Mouse (Mus musculus): ENCODE results near the gene Ptprm. TPM values are rescaled to one million over a fixed set of nuclear protein-coding genes. Genes with fewer than 3 reads are reported as not detected.

The Ptprm gene
- polyA plus RNA-seq, 1 experiment from 2014 or later, result 16.3 TPM

DNA sequence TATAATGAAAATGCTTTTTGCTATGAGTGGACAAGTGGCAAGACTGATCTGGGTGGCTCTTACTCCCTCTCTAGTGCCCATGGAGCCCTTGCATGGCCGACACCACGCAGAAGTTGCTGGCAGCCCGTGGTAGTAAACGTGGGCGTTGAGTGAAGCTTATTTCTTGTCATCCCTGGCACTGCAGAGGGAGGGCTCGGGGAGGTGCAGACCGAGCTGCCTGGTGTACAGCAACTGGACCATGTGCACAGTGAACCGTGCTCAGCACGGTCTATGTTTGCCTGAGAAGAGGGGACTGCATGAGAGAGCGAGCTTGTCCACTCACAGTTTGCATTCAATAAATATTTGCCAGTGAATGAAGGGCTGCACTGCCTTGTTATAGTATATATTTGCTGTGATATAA is 591.5 kb downstream of the Ptprm start:
- no peak for ATAC-seq (ENCODE audit: low FRiP score)
- H3K27ac ChIP-seq, result no peak overlapping the region

DNA sequence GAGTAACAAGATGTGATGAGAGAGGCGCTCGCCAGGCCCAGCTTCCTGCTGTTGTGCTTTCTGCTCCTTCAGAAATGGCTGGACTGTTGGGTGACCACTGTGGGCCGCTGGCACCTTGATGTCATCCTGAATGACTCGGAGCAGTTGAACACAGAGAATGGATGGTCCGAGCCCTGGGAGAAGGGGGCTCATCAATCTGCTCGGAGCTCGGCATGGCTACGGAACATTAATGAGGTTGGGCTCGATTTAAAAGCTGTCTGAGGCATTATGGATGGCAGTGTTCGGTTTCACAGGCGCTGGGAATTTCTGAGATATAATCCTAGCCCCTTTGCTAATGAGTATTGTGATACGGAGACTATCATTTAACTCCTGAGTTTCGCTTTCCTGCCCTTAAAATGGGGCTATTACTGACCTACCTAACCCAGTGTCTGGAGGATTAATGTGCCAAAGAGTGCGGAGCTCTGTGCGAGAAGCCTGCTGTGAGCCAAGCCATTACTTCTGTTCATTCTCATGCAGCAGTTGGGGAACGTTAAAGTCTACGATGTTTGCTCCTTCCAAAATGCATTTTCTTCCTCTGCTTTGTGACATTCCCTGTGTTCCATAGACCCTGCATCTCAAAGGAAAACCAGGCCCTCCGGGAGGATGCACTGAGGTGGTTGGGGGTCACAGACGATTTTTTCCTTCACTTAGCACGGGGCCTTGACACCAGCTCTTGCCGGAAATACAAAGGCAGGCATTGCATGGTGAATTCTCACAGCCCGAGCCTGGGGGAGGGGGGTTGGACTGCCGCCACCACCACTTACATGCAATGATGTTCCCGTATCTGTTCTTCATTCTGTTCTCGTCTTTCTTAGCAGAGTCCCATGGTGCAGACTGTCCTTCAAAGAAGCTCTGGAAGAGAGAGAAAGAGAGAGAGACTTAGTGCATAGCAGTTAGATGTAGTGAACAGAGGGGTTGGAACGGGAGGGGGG is 592.6 kb downstream of the Ptprm start:
- peak; percentile 40 for ATAC-seq (ENCODE audit: low FRiP score)

More for the DNA sequence above, 591.5 kb downstream of the Ptprm start:
- no peak overlapping the region for H3K4me3 ChIP-seq
- no peaks in the 10 kb centered on the region for H3K27me3 ChIP-seq
- H3K36me3 ChIP-seq, result no peaks in the 10 kb centered on the region
- 78% methylated on average over 10 of the region's 10 CpGs for WGBS
- H3K9ac ChIP-seq, result no peak overlapping the region
- H3K4me1 ChIP-seq (replicated peaks), result peaks cover 23% of the 10 kb centered on the region
- no peaks in the 10 kb centered on the region for H3K9me3 ChIP-seq
- H3K4me2 ChIP-seq, result no peak overlapping the region

DNA sequence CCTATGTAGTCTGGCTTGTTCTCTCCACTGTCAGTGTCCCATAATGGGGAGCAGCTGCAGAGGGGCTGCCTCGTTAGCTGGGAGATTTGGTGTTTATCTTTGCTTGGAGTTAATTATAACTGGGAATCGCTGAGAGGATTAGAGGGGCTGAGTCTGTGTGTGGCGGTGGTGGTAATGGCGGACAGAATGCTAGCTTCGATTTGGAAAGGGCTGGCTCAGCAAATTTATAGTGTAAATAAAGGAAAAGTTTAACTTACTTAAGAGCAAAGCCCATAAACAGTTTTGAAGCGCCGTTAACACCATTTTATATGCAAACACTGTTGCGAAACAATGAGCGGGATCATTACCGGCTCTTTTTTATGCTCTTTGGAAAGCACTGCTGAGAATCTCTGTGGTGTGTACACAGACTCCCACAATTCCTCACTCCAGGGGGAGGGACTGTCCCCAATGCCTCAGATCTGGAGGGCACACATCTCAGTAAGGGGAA is 597.2 kb downstream of the Ptprm start:
- peak overlapping the region; percentile 52 for H3K27ac ChIP-seq
- ATAC-seq (ENCODE audit: low FRiP score), result no peak; the same call in 1 of the 2 replicates
- WGBS, result 48% methylated on average over 10 of the region's 10 CpGs

More for the DNA sequence above, 592.6 kb downstream of the Ptprm start:
- Histone ChIP-seq H3K9ac (0 out of 2 replicates have a peak overlapping the region, but pooled peaks have one; percentile 15), H3K27me3 (no peaks in the 10 kb centered on the region), H3K27ac (peak overlapping the region; percentile 81), H3K4me3 (no peak overlapping the region), H3K36me3 (no peaks in the 10 kb centered on the region), H3K4me2 (peak overlapping the region; percentile 31), H3K4me1 (replicated peaks) (peaks cover 34% of the 10 kb centered on the region), H3K9me3 (no peaks in the 10 kb centered on the region)
- WGBS, result 28% methylated on average over 26 of the region's 26 CpGs

DNA sequence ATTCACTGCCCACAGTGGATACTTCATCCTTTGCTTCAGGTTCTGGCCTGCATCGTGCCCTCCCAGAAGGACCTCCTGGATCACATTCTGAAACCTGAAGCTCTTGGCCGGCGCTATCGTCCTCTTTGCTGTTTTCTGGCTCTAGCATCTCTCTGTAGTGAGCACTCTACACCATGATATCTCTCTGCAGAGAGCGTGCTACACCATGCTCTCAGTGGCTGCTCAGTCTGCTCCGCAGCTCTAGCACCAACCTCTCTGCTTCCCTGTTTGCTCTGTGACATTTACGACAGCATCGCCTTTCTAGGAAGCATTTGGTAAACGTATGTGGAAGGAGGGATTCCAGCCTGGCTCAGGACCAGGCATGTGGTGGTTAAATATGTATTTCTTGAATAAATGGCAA is 597.8 kb downstream of the Ptprm start:
- Histone ChIP-seq H3K27me3 (no peaks in the 10 kb centered on the region; the same call in 1 of the 2 replicates), H3K9me3 (no peaks in the 10 kb centered on the region), H3K36me3 (no peaks in the 10 kb centered on the region), H3K9ac (no peak overlapping the region), H3K4me3 (no peak overlapping the region), H3K4me2 (no peak overlapping the region), H3K27ac (no peak overlapping the region; the same call in 1 of the 2 replicates), H3K4me1 (replicated peaks) (peaks cover 34% of the 10 kb centered on the region)
- ATAC-seq (ENCODE audit: low FRiP score), result no peak
- WGBS, result 84% methylated on average over 9 of the region's 9 CpGs

More for the DNA sequence above, 597.2 kb downstream of the Ptprm start:
- Histone ChIP-seq H3K36me3 (no peaks in the 10 kb centered on the region), H3K9me3 (no peaks in the 10 kb centered on the region), H3K27me3 (no peaks in the 10 kb centered on the region), H3K4me1 (replicated peaks) (peaks cover 40% of the 10 kb centered on the region), H3K4me3 (no peak overlapping the region), H3K9ac (no peak overlapping the region), H3K4me2 (peak overlapping the region; percentile 8; the same call in 1 of the 2 replicates)

DNA sequence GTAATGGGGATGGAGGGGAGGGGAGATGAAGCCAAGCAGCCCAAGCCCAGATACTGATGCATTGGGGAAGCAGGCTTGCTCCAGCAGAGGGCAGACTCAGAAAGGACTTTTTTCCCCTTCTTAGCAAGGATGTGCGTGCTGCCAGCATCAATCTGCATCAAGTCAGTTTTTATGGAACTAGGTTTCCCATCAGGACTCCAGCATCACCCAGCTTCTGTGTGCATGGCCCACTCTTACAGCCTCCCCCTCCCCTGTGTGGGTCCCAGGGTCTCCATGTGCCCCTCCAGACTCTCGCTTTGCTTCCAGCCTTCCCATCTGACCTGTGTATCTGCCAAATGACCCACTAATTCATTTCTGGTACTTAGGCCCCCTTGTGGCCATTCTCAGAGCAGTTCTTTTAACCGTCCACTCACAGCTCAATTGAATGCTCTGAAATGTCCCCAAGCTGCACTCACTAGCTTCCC is 599.0 kb downstream of the Ptprm start:
- Histone ChIP-seq H3K9ac (no peak overlapping the region), H3K4me1 (replicated peaks) (peaks cover 26% of the 10 kb centered on the region), H3K27me3 (no peaks in the 10 kb centered on the region; the same call in 1 of the 2 replicates), H3K27ac (0 out of 2 replicates have a peak overlapping the region, but pooled peaks have one; percentile 40), H3K9me3 (no peaks in the 10 kb centered on the region), H3K4me2 (no peak overlapping the region), H3K4me3 (no peak overlapping the region), H3K36me3 (no peaks in the 10 kb centered on the region)
- ATAC-seq (ENCODE audit: low FRiP score), result 0 out of 2 replicates have a peak, but pooled peaks have one; percentile 50
- WGBS, result 20% methylated on average over 3 of the region's 3 CpGs

DNA sequence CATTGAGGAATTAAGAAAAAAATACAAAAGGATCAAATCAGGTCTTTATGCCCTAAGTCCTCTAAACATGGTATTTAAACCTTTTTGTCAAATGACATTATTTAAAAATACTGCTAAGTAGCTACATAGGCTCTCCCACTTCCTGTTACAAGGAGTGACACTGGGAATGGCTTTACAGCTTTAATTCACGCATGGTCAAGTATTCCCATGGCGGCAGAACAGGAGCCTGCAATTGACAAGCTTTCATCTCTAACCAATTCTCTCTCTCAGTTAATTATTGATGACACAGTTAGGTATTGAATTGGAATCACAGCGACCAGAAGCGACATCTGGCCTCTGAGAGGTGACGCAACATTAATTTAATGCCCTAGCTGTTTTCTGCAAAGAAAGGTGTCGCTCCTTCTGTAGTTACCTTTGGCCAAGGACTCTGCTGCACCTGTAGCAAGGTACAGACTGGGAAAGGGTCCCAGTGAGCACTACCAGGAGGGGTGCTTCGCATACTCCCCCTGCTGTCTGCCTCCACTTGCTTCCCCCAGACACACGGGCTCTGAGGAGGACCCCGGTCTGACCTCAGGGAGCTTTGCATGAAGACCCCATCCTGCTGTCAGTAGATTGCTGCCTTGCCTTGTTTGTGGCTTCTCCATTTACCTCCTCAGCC is 599.9 kb downstream of the Ptprm start:
- ATAC-seq (ENCODE audit: low FRiP score), result no peak
- no peaks in the 10 kb centered on the region for H3K9me3 ChIP-seq
- H3K9ac ChIP-seq, result no peak overlapping the region
- H3K4me3 ChIP-seq, result no peak overlapping the region
- no peaks in the 10 kb centered on the region for H3K36me3 ChIP-seq
- H3K4me2 ChIP-seq, result no peak overlapping the region
- H3K27ac ChIP-seq, result 0 out of 2 replicates have a peak overlapping the region, but pooled peaks have one; percentile 40
- no peaks in the 10 kb centered on the region; the same call in 1 of the 2 replicates for H3K27me3 ChIP-seq
- peaks cover 26% of the 10 kb centered on the region for H3K4me1 ChIP-seq (replicated peaks)
- 46% methylated on average over 9 of the region's 9 CpGs for WGBS

DNA sequence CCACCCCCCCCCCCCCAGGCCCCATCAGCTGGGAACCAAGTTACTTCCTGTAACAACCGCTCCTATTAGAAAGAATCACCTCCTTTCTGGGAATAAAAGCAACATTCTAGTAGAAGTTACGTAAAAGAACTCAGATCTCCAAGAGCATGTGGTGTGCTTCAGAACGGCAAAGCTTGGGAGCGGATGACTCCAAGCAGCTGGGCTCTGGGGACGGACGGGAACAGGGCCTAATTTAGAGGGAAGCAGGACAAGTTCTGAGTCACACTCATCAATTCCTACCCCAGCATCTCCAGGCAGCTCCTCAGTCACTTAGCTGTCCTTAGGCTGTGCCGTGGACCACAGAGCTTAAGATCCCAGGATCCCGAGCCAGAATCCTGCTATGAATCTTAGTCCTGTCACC is 602.5 kb downstream of the Ptprm start:
- Histone ChIP-seq H3K36me3 (no peaks in the 10 kb centered on the region), H3K27ac (no peak overlapping the region), H3K4me2 (no peak overlapping the region), H3K27me3 (no peaks in the 10 kb centered on the region; the same call in 1 of the 2 replicates), H3K9ac (no peak overlapping the region), H3K4me1 (replicated peaks) (peaks cover 16% of the 10 kb centered on the region), H3K4me3 (no peak overlapping the region), H3K9me3 (no peaks in the 10 kb centered on the region)
- no peak for ATAC-seq (ENCODE audit: low FRiP score)
- WGBS, result 92% methylated on average over 8 of the region's 8 CpGs

DNA sequence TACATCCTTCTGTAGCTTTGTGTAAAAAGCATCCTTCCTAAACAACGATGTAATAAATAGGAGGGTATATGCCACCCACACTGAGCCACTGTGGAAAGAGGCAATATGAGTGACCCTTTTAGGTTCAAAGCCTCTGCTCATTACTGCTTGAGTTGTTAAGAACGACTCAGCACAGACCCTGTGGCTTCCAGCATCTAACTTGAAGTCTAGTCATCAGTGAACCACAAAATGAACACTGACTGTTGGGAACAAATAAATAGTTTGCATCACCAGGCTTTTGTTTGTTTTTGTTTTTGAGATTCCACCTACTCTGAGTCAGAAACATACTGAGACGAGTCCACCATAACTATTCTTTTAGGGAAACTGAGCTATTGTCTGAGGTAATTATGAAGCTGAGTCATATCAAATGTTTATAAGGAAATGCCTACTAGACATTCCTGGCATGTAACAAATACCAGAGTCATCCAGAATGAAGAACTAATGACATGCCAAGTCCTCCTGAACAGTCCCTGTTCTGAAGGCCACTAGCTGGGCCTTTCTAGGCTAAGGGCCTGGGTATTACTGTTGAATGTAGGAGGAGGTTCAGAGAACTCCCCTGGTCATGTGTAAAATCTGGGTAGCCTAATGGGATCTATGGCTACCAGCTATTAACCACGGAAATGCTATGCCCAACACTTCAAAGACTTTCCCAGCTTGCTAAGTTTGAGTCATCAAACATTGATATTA is 603.6 kb downstream of the Ptprm start:
- Histone ChIP-seq H3K4me1 (replicated peaks) (peaks cover 9% of the 10 kb centered on the region), H3K4me3 (no peak overlapping the region), H3K9ac (no peak overlapping the region), H3K27me3 (no peaks in the 10 kb centered on the region; the same call in 1 of the 2 replicates), H3K27ac (no peak overlapping the region), H3K36me3 (no peaks in the 10 kb centered on the region), H3K4me2 (no peak overlapping the region), H3K9me3 (no peaks in the 10 kb centered on the region)
- WGBS, result 89% methylated on average over 4 of the region's 4 CpGs
- ATAC-seq (ENCODE audit: low FRiP score), result no peak

DNA sequence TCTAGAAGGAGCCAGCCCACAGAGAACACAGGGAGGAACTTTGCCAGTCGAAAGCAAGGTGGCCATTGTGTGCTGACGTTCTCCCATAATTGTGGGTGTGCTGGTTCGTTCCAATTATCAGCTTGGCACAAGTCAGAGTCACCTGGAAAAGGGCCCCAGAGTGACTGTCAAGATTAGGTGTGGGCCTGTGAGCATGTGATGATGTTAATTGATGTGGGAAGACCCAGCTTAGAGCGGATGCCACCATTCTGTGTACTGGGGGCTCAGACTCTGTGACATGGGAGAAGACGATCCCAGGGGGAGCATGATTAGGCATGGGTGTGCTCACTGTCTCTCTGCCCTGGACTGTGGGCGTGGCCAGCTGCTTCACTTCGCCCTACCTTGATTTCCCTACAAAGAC is 604.3 kb downstream of the Ptprm start:
- H3K4me3 ChIP-seq, result no peak overlapping the region
- H3K4me2 ChIP-seq, result no peak overlapping the region
- H3K27me3 ChIP-seq, result no peaks in the 10 kb centered on the region; the same call in 1 of the 2 replicates
- H3K4me1 ChIP-seq (replicated peaks), result peaks cover 9% of the 10 kb centered on the region
- H3K9ac ChIP-seq, result no peak overlapping the region
- WGBS, result 90% methylated on average over 7 of the region's 7 CpGs
- no peaks in the 10 kb centered on the region for H3K36me3 ChIP-seq
- no peak overlapping the region for H3K27ac ChIP-seq
- no peak for ATAC-seq (ENCODE audit: low FRiP score)
- H3K9me3 ChIP-seq, result no peaks in the 10 kb centered on the region

DNA sequence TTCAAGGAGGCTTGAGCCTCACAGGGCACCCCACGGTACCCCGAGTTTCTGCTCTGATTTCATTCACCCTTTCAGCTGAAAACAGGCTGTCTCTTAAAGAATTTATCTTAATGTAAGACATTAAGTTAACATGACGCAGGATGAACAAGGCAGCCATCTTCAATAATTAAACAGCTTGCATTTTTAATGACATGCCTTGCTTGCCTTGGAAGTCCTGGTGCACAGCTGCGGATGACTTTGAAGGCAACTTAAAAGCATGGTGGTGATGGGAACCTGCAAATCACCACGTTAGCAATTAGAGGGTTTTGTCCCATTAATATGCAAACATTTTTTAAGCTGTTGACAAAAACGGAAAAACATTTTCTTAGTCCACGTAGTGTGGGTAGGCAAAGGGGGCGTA is 607.8 kb downstream of the Ptprm start:
- no peaks in the 10 kb centered on the region for H3K36me3 ChIP-seq
- H3K4me3 ChIP-seq, result no peak overlapping the region
- no peak overlapping the region for H3K27ac ChIP-seq
- no peaks in the 10 kb centered on the region for H3K9me3 ChIP-seq
- no peak for ATAC-seq (ENCODE audit: low FRiP score)
- H3K4me1 ChIP-seq (replicated peaks), result no peaks in the 10 kb centered on the region
- no peaks in the 10 kb centered on the region; the same call in 1 of the 2 replicates for H3K27me3 ChIP-seq
- no peak overlapping the region for H3K4me2 ChIP-seq
- WGBS, result 83% methylated on average over 8 of the region's 8 CpGs
- no peak overlapping the region for H3K9ac ChIP-seq

DNA sequence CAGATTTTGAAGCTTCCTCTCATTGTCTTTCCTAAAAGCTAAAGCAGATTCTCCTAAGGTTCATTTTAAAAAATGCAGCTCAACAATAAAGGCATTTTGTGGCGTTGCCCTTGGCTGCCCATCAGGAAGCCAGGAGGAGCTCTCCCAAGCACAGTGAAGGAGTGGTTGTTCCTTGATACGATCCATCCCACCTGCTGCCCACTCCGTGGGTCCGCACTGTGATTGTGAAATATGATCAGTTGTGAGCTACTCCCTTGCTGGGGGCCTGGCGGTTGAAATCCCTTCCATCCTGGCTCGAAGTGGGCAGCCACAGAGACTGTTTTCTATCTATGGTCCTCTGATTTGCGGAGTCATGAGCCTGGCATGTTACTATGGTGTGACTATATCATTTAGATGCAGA is 610.9 kb downstream of the Ptprm start:
- Histone ChIP-seq H3K36me3 (no peaks in the 10 kb centered on the region), H3K27me3 (no peaks in the 10 kb centered on the region), H3K27ac (no peak overlapping the region), H3K4me3 (no peak overlapping the region), H3K9ac (no peak overlapping the region), H3K4me2 (no peak overlapping the region), H3K9me3 (no peaks in the 10 kb centered on the region), H3K4me1 (replicated peaks) (no peaks in the 10 kb centered on the region)
- ATAC-seq (ENCODE audit: low FRiP score), result no peak
- WGBS, result 68% methylated on average over 7 of the region's 7 CpGs

Data from hindbrain, embryonic 13.5 days (tissue).